Mouse (Mus musculus) embryo, embryonic 9.5 days (tissue): Measurements from ENCODE around the gene Sh3glb1.
"Not testable (repeated sequence)": the region's sequence is repeated elsewhere in the genome, so short reads cannot be mapped to it uniquely, and the experiment has no call there.

Experiments used
- DNase-seq: peaks from one replicate; pipeline ENCODE4 v3.0.0-alpha.2; 2017; ENCODE audit errors: extremely low spot score

The Sh3glb1 gene

DNA sequence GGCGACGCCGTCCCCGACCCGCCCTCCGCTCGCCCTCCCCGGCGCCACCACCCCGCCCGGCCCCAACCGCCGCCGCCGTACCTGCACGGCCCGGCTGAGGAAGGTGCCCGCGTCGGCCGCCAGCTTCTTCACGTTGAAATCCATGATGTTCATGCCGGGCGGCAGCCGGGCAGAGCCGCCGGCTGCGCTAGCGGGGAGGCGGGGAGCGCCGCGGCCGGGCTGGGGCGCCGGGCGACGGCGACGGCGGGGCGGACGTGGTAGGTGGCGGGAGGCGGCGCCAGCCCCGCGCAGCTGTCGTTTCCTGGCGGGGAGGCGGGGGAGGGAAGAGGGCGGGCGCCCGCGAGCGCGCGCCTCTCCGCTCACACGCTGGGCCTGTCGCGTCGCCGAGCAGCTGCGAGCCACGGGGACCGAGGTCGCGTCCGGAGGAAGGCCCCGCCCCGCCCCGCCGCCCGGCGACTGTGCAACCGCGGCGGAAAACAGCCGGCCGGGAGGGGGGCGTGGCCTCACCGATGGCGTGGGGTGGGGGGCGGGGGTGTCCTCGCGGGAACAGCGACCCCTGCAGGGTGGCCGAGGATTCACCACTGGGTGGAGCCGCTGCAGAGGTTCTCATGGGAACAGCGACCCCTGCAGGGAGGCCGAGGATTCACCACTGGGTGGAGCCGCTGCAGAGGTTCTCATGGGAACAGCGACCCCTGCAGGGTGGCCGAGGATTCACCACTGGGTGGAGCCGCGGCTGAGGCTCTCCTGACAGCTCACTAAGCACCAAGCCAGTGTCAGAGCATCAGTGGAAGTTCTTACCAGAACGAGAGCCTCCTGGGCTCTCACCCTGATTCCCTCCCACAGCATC lies at the start of gene Sh3glb1:
Sh3glb1 (minus strand) TSS at position 435 of the 847 bp plus-strand sequence.
- peak; percentile 94 for DNase-seq

DNA sequence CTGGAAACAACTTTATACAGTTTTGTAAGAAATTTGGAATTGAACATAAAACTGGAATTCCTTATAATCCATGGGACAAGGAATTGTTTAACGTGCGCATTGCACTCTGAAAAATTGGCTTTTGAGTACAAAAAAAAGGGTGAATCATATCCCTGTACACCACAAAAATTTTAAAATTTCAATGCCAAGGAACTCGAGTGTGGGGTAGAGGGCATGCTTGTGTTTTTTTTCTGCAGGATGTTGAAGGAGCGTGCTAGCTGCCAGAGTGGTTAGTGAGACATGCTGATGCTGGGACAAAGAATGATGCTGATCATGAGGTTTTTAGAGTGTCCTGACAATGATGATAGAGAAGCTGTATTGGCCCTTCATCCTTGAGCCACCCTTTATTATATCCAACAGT lies 45.0 kb upstream of the Sh3glb1 start:
- DNase-seq = no peak

DNA sequence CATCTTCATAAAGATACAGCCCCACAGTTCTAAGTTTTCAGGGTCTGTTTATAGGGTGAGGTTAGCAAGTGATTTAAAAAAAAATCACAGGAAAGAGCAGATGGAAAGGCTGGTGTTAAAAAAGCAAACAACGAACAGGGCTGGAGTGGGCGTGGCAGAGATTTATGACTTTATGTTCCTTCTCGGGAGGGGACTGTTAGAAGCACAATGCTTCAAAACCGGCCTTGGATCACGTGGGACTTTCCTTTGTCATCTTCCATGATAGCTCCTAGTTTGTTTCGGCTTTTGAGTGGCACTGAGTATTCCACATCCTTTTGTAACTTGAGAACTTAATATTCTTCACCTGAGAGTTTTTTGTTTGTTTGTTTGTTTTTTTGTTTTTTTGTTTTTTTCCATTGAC lies 41.3 kb upstream of the Sh3glb1 start:
- DNase-seq = no peak

DNA sequence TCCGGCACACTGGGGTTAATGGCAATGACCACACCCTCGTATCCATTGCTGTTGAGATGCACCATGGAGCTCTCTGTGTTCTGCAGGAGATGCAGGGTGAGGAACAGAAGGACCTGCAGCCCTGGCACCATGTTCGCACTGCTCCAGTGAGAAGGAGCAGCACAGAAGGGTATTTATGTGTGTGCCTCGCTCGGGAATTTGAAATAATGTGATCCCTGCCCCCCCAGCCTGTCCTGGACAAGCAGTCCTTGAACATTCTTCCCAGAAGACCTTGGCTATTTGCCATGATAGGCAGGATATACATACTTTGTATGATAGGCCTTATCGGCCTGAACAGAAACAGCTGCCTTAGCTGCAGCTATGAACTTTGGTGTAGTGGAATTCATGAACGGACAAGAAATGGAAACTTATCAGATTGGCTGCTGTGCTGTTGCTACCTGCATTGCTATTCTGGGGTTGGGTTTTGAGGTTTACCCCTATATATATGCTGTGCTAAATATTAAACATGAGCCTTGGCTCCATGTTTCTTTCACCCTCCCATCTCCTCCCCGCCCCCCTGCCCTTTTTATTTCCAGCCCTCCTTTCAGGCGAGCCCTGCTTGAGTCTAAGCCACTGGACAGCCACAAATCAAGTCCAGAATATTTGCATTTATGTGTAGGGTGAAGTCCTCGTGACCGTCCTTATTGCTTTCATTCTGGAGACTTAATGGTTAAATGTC lies 40.6 kb upstream of the Sh3glb1 start, which contains the start of gene Clca3a1:
Clca3a1 (minus strand) TSS at position 386 of the 718 bp plus-strand sequence.
- DNase-seq = no peak

DNA sequence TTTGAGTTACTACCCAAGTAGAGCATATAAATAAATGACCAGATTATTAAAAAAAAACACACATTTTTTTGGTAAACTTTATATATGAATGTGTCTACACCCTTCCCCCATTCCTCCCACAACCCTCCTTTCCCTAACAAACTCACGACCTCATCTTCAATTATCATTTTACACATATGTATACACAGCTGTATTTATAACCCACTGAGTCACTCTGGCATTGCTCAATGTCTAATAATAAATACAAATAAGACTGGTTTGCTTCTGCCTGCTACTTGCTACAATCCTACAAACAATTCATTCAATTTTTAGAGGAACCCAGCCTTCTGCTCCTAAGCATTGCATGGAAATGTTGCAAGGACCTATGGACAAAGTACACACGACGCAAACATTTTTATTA lies 39.6 kb upstream of the Sh3glb1 start:
- no peak for DNase-seq

DNA sequence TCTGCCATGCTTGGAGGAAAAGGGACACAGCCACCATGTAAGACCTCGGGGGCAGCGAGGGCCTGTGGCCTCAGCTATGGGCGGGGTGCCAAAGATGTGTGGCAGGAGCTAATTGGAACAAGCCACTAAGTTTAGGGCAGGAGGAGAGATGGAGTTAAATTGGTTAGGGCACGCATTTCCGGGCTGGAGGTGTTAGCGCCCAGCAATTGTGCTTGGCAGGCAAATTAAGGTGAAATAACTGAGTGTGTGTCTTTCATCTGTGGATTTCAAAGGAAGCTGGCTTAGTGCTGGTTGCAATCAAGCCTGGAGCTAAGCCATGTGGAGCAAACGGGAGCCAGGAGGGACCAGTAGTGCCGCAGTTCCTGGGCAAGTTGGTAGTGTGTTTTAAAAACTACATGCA lies 36.0 kb upstream of the Sh3glb1 start:
- not testable (repeated sequence) for DNase-seq

DNA sequence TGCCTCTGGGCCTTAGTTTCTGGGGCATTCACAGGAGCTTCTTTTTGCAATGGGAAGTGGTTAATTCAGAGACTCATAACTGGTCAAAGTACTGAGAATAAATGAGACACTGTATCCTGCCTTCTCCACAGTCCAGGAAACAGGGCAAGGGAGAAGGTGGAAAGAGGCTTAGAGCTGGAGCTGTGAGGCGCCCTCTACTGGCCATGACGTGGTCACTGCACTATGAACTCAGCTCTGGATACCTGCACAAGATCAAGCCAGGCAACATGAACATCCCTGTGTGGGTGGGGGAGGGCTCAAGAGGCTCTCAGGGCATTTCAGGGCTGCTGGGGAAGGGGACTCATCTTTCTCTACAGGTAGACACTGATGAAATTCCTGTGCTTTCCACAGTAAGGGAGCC lies 33.0 kb upstream of the Sh3glb1 start:
- DNase-seq = no peak

DNA sequence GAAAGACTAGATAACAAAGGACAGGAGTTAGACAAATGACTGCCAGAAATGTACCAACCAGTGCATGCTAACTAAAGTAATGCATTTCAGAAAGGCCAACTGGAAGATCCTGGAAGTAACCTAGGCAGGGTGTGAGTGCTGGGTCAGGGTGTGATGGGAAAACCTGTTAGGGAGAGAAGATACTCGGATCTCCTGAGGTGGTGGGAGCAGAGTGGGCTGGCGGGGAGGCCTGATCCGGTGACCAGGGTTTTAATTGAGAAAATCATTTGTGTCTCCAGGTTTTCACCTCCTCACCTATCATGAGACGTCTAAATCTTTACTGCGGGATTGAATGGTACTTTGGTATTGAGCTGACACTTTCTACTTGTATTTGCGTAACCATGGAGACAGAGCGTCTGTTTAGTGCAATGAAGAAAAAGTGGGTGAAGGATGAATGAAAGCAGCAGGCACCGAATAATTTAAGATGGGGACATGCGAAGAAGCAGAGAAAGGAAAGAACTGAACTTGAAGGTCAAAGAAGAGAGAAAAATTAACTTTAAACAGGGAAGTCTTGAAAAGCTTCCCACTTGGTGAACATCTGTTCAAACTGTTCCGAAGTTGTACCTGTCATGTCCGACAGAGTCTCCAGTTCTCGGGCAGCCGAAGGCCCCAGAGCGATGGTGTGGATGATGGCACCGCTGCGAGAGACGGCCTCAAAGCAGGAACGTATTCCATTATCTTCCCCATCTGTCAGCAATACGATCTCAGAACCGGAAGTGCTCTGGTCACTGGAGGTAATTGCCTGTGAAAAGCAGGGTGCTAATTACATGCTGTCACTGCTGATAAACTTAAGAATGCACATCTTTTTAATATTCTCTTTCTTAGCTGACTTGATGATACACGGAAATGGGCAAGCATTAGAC lies 29.2 kb upstream of the Sh3glb1 start:
- not testable (repeated sequence) for DNase-seq

DNA sequence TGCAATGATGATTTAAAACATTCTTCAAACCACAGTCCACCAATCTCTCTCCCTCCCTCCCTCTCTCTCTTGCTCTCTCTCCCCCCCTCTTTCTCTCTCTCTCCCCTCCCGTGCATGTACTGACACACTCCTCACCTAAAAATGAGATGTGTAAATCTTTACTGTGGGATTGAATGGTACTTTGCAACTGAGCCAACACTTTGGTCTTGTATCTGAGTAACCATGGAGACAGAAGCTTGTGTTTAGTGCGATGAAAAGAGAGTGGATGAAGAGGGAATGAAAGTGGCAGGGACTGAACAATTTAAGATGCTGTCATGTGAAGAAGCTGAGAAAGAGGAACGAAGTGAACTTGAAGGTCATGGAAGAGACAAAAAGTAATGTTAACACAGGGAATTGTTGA lies 27.6 kb upstream of the Sh3glb1 start:
- not testable (repeated sequence) for DNase-seq

DNA sequence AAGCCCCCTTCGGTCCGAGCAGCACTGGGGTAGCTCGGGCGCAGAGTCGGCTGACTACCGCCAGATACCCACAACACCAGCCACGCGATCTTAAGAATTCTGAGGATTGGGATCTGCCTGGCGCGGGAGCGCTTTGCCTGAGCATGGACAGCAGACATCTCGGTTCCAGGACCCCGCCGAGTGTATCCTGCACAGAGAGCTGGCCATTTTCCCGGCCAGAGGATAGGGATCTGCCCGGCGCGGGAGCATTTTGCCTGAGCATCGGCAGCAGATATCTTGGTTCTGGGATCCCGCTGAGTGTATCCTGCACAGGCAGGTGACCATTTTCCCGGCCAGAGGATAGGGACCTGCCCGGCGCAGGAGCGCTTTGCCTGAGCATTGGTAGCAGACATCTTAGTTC lies 18.3 kb upstream of the Sh3glb1 start:
- not testable (repeated sequence) for DNase-seq

DNA sequence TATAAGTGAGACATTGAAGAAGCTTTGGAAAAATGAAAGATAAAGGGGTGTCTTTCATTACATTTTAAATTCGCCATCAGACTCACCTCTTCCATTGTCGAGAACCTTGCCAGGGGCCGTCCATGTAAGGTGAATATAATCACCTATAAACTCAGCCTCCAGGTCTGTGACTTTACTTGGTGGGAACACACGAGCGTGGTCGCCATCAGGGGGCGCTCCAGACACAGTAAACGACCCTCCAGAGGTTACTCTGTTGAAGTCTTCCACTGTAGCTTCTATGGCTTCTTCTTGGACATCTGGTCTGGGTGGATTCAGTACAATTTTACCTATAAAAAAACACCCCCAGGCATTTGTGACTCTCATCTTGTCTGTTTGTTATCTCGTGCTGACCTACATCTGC lies 16.7 kb upstream of the Sh3glb1 start:
- no peak for DNase-seq

DNA sequence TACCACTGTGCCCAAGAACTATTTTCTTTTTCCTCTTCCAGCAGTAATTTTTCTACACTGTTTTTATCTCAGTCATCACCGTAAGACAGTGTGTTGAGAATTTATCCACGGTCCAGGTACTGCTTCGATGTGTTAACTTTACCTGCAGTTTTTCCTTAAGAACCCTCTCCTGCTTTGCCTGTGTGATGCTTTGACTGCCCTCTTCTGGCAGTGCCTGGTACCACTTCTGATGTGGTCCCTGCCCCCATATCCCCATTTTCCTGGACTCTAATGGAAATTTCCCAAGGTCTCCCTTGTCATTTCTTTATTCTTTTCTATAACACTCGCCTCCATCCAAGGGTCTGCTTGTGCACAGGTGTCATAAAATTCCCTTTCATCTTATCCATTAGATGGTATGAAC lies 3.3 kb upstream of the Sh3glb1 start:
- DNase-seq = peak; percentile 42

DNA sequence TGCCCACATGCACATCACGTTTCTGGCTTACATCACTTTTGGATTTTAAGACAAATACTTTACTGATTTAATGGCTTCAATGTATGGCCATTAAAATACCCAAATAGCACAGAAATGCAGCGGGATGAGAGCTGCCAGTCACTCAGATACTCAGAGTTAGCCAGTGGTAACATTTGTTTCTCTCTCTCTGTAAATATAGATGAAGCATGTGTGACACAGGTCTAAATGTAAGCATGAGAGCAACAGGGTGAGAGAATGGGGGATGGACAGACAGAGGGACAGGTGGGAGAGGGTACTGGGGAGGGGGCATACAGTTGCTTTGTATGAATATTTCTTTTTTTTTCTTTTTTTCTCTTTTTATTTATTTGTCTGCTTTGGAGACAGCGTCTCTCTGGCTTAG lies 2.4 kb upstream of the Sh3glb1 start:
- not testable (repeated sequence) for DNase-seq

DNA sequence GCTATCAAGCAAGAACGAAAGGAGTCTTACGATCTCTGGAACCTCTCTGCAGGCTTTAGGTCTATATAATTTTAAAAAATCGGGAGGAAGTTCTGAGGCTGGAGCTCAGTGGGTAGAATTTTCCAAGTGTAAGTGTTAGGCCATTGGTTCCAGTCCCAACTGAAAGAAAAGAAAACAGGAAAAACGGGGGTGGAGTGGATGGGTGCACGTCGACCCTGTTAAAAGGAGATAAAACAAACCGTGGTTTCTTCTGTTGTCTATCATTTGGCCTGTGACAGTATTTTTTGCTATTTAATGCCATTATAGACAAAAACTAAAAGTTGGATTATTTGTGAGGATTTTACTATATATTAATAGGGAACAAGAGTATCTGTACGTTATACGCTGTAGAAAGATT lies 1.7 kb upstream of the Sh3glb1 start:
- no peak for DNase-seq

DNA sequence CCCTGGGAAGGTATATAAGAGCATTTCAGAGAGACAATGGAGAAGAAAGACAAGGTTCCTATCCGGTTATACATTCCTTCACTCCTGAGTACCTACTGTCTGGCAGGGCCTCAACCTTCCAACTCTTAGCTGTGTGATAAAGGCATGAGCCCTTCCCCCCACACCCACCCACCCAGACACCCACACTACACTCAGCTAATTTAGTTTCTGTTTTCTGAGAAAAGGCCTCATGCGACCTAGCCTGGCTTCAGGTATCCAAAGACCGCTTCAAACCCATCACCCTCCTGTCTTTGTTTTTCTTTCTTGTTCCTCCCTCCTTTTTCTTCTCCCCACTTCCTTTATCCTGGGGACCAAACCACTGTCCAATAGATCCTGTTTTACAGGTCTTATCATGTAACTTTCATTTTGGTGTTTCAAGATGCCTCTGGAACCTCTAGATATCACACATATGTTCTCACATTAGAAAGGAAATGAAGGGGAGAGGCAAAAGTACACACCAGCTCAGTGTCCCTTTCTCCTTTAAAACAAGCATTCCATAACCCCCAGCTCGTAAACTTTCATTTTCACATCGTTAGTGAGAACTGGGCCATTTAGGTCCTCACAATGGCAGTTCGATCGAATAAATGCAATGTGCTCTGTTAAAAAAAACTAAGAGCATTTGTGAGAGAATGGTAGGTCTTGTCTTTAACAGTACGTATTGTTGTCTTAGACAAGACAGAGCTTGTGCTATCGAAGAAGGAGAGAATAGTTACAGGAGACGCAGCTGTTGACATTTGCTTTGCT lies 1.1 kb upstream of the Sh3glb1 start:
- no peak for DNase-seq

DNA sequence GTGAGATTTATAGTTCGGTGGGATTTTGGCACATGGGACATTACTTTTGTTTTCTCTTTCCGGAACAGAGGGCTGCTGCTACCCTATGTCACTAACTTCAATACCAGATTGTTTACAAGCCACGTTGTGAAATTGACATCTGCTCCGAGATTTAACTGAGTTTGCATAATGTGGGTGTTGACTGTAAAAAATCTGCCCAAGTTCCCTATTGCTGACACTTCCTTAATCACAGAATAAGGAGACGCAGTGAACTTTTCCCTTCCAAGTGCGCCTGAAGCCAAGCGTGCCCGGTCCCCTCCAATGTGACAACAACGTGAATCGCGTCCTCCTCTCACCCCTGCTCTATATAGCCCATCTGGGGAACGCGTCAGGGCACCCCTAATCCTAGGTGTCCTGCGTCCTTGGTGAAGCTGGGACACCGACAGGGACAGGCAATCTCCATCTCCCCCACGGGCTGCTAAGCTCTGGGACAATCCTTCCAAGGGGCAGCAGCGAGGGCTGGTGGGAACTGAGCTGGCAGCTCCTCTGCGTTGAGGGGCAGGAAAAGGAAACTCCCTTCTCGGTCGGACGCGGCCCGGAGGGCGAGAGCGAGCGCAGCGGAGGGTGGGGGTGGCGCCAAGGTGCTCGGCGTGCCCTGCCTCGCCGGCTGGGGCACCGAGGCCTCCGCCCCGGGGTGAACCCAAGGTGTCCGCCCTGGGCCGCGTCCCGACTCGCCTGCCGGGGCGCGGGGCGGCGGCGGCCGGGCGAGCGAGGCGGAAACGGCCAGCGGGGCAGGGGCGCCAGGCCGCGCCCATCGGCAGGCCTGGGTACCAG lies 841 bp downstream of the Sh3glb1 start:
- DNase-seq = peak; percentile 73

DNA sequence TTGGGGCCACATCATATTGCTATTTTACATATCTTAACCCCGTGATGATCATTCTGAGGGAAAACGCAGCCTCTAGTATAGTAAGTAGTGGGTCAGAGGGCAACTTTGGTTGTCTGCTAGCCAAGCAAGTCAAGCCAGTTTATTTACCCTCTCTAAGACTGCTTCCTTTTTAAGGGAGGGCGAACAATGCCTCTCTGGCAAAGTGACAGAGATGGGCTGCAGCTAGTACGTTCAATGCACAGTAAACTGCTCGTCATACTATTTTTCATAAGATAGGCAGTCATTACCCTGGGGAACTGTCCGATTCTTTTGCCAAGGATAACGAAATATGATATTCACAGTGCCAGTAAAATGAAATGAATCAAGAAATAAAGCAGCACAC lies 1.4 kb downstream of the Sh3glb1 start:
- DNase-seq = no peak

DNA sequence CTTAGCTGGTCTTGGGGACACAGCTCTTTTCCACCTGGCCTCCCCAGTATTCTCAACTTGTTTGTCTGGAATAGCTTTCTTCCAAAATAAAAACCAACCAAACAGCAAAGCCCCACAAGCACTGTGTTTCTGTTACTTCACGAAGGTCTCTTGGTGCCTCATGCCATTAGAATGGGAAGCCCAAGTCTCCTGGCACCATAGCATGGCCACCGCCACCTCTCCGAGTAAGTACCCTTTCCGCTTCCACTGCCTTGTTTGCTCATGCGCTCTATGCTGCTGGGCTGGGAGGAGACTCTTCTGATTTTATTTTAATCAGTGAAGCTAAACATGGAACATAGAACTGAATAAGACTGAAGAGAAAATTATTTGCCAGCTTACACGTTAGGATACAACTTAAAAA lies 2.3 kb downstream of the Sh3glb1 start:
- no peak for DNase-seq

DNA sequence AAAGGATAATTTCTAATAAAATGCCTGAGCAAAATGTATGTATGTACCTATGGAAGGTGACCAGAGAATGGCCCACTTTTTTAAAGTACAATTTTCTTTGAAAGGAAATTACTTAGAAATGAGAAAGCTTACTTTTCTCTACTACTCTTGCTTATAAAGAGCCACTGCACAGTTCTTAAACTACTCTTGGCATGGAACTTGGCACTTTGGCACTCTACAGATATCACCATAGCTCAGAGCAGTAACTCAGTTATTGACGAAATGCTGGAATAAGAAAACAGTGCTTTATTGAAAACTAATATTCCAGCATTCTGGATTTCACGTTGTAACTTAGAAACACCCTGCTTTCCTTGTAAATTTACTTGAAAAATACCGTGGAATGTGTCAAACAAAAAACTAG lies 3.0 kb downstream of the Sh3glb1 start:
- DNase-seq = no peak

DNA sequence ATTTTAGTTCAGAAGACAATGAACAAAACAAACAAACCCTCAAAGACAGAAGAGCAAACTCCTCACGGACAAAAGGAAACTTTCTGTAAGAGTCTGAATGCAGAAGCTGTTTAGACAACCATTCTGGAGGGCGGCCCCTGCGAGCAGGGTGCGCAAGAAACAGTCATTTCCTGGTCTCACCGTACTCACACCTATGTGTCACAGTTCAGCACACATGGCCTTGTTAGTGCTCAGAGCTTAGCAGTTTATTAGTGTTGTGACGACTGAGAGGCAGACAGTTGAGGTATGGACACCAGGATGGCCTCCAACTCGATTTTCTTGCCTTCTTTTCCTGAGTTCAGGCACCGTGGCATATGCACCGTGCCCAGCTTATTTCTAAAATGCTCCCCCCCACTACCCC lies 4.2 kb downstream of the Sh3glb1 start:
- DNase-seq = no peak
